Mouse (Mus musculus) B cell, adult 2 months (primary cell): ENCODE data around the gene Prmt8.

ENCODE experiments used
- DNase-seq, 2 experiments: peaks; one replicate each; pipeline ENCODE4 v3.0.0; 2022

Gene Prmt8

GRCm38 (mm10) chr6:127659966-127660365 is 109.3 kb downstream of the Prmt8 start:
- DNase-seq, result no peak

- DNase-seq, result no peak
These were observed 109.8 kb downstream of the Prmt8 start for GRCm38 (mm10) chr6:127659472-127659871.

GRCm38 (mm10) chr6:127657152-127657551 is 112.1 kb downstream of the Prmt8 start:
- DNase-seq, result no peak

GRCm38 (mm10) chr6:127655988-127656387 is 113.3 kb downstream of the Prmt8 start:
- no peak for DNase-seq

GRCm38 (mm10) chr6:127641077-127641801 is 128.0 kb downstream of the Prmt8 start:
- DNase-seq, result no peak
